Comparison of ENCODE assay signal across 8 mouse cellular contexts in the genomic region with DNA sequence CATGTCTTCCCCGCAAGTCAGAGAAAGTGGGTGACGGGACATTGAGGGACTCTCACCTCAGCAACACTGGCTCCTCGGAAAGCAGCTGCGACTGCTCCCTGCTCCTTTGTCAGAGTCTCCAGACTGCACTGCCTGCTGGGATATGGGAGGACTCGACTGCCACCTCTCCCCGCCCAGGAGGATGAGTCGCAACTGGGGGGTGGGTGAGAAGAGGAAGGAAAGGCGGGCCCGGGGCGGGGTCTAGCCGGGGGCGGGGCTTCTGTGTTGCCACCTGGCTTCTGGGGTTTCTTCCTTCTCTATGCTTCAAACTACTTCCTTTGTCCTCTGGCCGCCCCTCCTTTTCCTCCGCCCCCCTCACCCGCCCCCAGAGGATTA. TPM values are rescaled to one million over a fixed set of nuclear protein-coding genes. Genes with fewer than 3 reads are reported as not detected.
A peak's percentile ranks its signal among the peaks of the same experiment; 100 is the strongest.
DNase-seq lines count a peak whose midpoint lies in the region; ATAC-seq and TF ChIP-seq lines count a peak whose summit lies in the region.

A gene (minus strand): TSS at position 137 of the 375 bp plus-strand sequence.

- in situ Hi-C loops in CH12.LX (cut with MboI; ENCODE audit: low pct_ligation_motif_present, low pct_unique_long_range_greater_than_20kb, low sequenced_read_pairs) = no loop called here

- H3K27me3 ChIP-seq in CH12.LX (replicated peaks) = no peaks in the 10 kb centered on the region
- no peaks in the 10 kb centered on the region for H3K27me3 ChIP-seq in forebrain, embryonic 13.5 days
- H3K27me3 ChIP-seq in liver, postnatal 0 days (ENCODE audit: insufficient read depth, low read length) = no peaks in the 10 kb centered on the region
- no peaks in the 10 kb centered on the region for H3K27me3 ChIP-seq in neural tube, embryonic 14.5 days (ENCODE audit: control insufficient read depth, insufficient read depth, low read length)

- peak within 1 kb of the TSS; percentile 76 for H3K4me2 ChIP-seq in CH12.LX (ENCODE audit: insufficient read depth, low read depth, poor library complexity, severe bottlenecking)
- H3K4me2 ChIP-seq in forebrain, embryonic 13.5 days = peak within 1 kb of the TSS; percentile 62
- peak within 1 kb of the TSS; percentile 75 for H3K4me2 ChIP-seq in liver, postnatal 0 days (ENCODE audit: low read depth, low read length)
- peak within 1 kb of the TSS; percentile 52 for H3K4me2 ChIP-seq in neural tube, embryonic 14.5 days (ENCODE audit: low read depth, low read length)

- no peaks in the 10 kb centered on the region for H3K79me2 ChIP-seq in CH12.LX (replicated peaks; ENCODE audit: control insufficient read depth, extremely low read depth, insufficient read depth, poor library complexity, severe bottlenecking)

- TF ChIP-seq CTCF in CH12.LX (conservative IDR thresholded peaks at IDR 0.05 in 1 of 2, IDR thresholded peaks at IDR 0.05 in 1 of 2; ENCODE audit: low read depth in 2 of 2, low read length in 2 of 2) = no peak
- TF ChIP-seq CTCF in liver, postnatal 0 days (IDR thresholded peaks at IDR 0.05; ENCODE audit: low read depth) = no peak

- peak within 1 kb of the TSS; percentile 64 to 78 (median 71) for H3K4me3 ChIP-seq in CH12.LX (replicated peaks in 1 of 3; ENCODE audit: low read depth in 2 of 3, low read length in 2 of 3, poor library complexity in 1 of 3)
- H3K4me3 ChIP-seq in forebrain, embryonic 13.5 days = peak within 1 kb of the TSS; percentile 58
- peak within 1 kb of the TSS; percentile 70 for H3K4me3 ChIP-seq in liver, postnatal 0 days (ENCODE audit: low read depth, low read length)
- H3K4me3 ChIP-seq in neural tube, embryonic 14.5 days (ENCODE audit: low read depth, low read length) = peak within 1 kb of the TSS; percentile 52

- DNase-seq in CH12.LX (ENCODE audit: extremely low read depth) = peak; percentile 84
- DNase-seq in c-Kit-positive CD71-positive TER-119-negative erythroid progenitor cells, embryonic 14.5 days (ENCODE audit: low read depth) = peak; percentile 63
- peak; percentile 90 for DNase-seq in heart, postnatal 10 days
- DNase-seq in large intestine, adult 2 months (ENCODE audit: low read depth, low spot score) = peak; percentile 54
- peak; percentile 93 for DNase-seq in liver, postnatal 0 days
- DNase-seq in testis, postnatal 10 days (ENCODE audit: low spot score) = peak; percentile 92

- TF ChIP-seq EP300 in CH12.LX (IDR thresholded peaks at IDR 0.05; ENCODE audit: low read length) = no peak
- TF ChIP-seq EP300 in liver, postnatal 0 days (IDR thresholded peaks at IDR 0.05; ENCODE audit: low read depth) = no peak

- no peaks in the 10 kb centered on the region for H3K36me3 ChIP-seq in CH12.LX (replicated peaks in 1 of 2; ENCODE audit: control insufficient read depth in 1 of 2, insufficient read depth in 1 of 2, low read length in 1 of 2)
- H3K36me3 ChIP-seq in forebrain, embryonic 13.5 days (ENCODE audit: poor library complexity, severe bottlenecking) = no peaks in the 10 kb centered on the region
- no peaks in the 10 kb centered on the region for H3K36me3 ChIP-seq in liver, postnatal 0 days (replicated peaks; ENCODE audit: insufficient read depth, low read length)
- H3K36me3 ChIP-seq in neural tube, embryonic 14.5 days (ENCODE audit: control insufficient read depth, insufficient read depth, low read length) = no peaks in the 10 kb centered on the region

- peak within 1 kb of the TSS; percentile 3 for H3K27ac ChIP-seq in CH12.LX (ENCODE audit: insufficient read depth, low read depth)
- H3K27ac ChIP-seq in forebrain, embryonic 13.5 days = peak within 1 kb of the TSS; percentile 76
- peak within 1 kb of the TSS; percentile 80 for H3K27ac ChIP-seq in liver, postnatal 0 days (ENCODE audit: low read depth)
- peak within 1 kb of the TSS; percentile 62 for H3K27ac ChIP-seq in neural tube, embryonic 14.5 days (ENCODE audit: low read depth, low read length)

- TF ChIP-seq POLR2A in CH12.LX (IDR thresholded peaks at IDR 0.05; ENCODE audit: low read depth, low read length) = peak; percentile 72

- dilution Hi-C loops in CH12.LX (cut with MboI; ENCODE audit: extremely low pct_ligation_motif_present, extremely low pct_unique_long_range_greater_than_20kb, low sequenced_read_pairs) = no loop called here

- H3K4me1 ChIP-seq in CH12.LX (ENCODE audit: control insufficient read depth in 1 of 2, insufficient read depth in 2 of 2) = peaks cover 0 to 4% of the 10 kb centered on the region in 2 experiments; a peak in 1 of 4 replicates
- H3K4me1 ChIP-seq in forebrain, embryonic 13.5 days = peaks cover 5% of the 10 kb centered on the region; the same call in 1 of the 2 replicates
- peaks cover 9% of the 10 kb centered on the region; the same call in 1 of the 2 replicates for H3K4me1 ChIP-seq in liver, postnatal 0 days (ENCODE audit: insufficient read depth)
- no peaks in the 10 kb centered on the region for H3K4me1 ChIP-seq in neural tube, embryonic 14.5 days (ENCODE audit: control insufficient read depth, insufficient read depth, low read length)

- intact Hi-C loops in heart, postnatal 10 days (cut with DNase I) = no loop called here

- TF ChIP-seq RAD21 in CH12.LX (IDR thresholded peaks at IDR 0.05; ENCODE audit: low read depth, low read length) = no peak

- no peaks in the 10 kb centered on the region for H3K9me3 ChIP-seq in CH12.LX (replicated peaks; ENCODE audit: low read length)
- no peaks in the 10 kb centered on the region for H3K9me3 ChIP-seq in forebrain, embryonic 13.5 days (replicated peaks)
- no peaks in the 10 kb centered on the region for H3K9me3 ChIP-seq in liver, postnatal 0 days (ENCODE audit: low read length)
- no peaks in the 10 kb centered on the region for H3K9me3 ChIP-seq in neural tube, embryonic 14.5 days (ENCODE audit: control insufficient read depth, low read length)

- peak within 1 kb of the TSS; percentile 63; the same call in 1 of the 2 replicates for H3K9ac ChIP-seq in CH12.LX (ENCODE audit: insufficient read depth, low read depth)
- H3K9ac ChIP-seq in forebrain, embryonic 13.5 days = peak within 1 kb of the TSS; percentile 81
- peak within 1 kb of the TSS; percentile 80 for H3K9ac ChIP-seq in liver, postnatal 0 days (replicated peaks)
- peak within 1 kb of the TSS; percentile 69 for H3K9ac ChIP-seq in neural tube, embryonic 14.5 days (replicated peaks; ENCODE audit: low read depth, low read length)

- ATAC-seq in forebrain, embryonic 13.5 days = peak; percentile 98
- peak; percentile 92 for ATAC-seq in liver, postnatal 0 days
- ATAC-seq in neural tube, embryonic 14.5 days (ENCODE audit: low read depth) = peak; percentile 97

- WGBS in forebrain, embryonic 13.5 days = 16% methylated on average over 13 of the region's 15 CpGs
- 16% methylated on average over 11 of the region's 15 CpGs for WGBS in large intestine, adult 2 months
- WGBS in liver, postnatal 0 days (ENCODE audit: insufficient replicate concordance) = 19% methylated on average over 13 of the region's 15 CpGs
- 8% methylated on average over 8 of the region's 15 CpGs for WGBS in neural tube, embryonic 14.5 days

TF ChIP-seq in CH12.LX, 34 proteins besides CTCF, POLR2A, EP300 and RAD21:
- no peak for TF ChIP-seq MYC (IDR thresholded peaks at IDR 0.05; ENCODE audit: low read depth, low read length)
- 0 out of 2 replicates have a peak, but pooled peaks have one; percentile 35 for TF ChIP-seq ZMIZ1 (IDR thresholded peaks at IDR 0.05; ENCODE audit: low read depth, low read length)
- TF ChIP-seq IRF4 (IDR thresholded peaks at IDR 0.05; ENCODE audit: low read depth, low read length) = 0 out of 2 replicates have a peak, but pooled peaks have one; percentile 17
- TF ChIP-seq TCF12 (IDR thresholded peaks at IDR 0.05; ENCODE audit: low read depth, low read length) = peak; percentile 34; the same call in 1 of the 2 replicates
- TF ChIP-seq MAZ (IDR thresholded peaks at IDR 0.05; ENCODE audit: low read depth, low read length) = 0 out of 2 replicates have a peak, but pooled peaks have one; percentile 25
- no peak for TF ChIP-seq USF1 (IDR thresholded peaks at IDR 0.05; ENCODE audit: low read depth, low read length)
- TF ChIP-seq MEF2A (IDR thresholded peaks at IDR 0.05; ENCODE audit: borderline replicate concordance, low read depth, low read length) = no peak
- TF ChIP-seq ELF1 (IDR thresholded peaks at IDR 0.05; ENCODE audit: low read depth, low read length) = peak; percentile 41; the same call in 1 of the 2 replicates
- TF ChIP-seq SIN3A (IDR thresholded peaks at IDR 0.05; ENCODE audit: low read length) = 0 out of 2 replicates have a peak, but pooled peaks have one; percentile 3
- TF ChIP-seq NELFE (IDR thresholded peaks at IDR 0.05; ENCODE audit: low read depth, low read length) = peak; percentile 53; the same call in 1 of the 2 replicates

RNA-seq across cellular contexts. Expression of the gene that starts here (rescaled TPM):
- total RNA-seq in CH12.LX (2012; rRNA removed) (4.4 and 4.6 TPM in 2 replicates), CH12.LX (2014; rRNA removed) (14.5 and 15.5 TPM in 2 replicates)
- 5.6 and 7.0 TPM in 2 replicates for polyA plus RNA-seq in CH12.LX (2012; ENCODE audit: insufficient read length, low read depth)
- polyA plus RNA-seq in forebrain, embryonic 13.5 days (2015; fragmentation: Nextera tagmentation; extraction: Ambion mirVana) = 58.8 and 62.6 TPM in 2 replicates
- total RNA-seq in heart, postnatal 10 days (2021) = 10 to 100 TPM; 31.7 to 41.2 TPM
- 2.3 and 3.5 TPM in 2 replicates for polyA plus RNA-seq in large intestine, adult 2 months (2012; rRNA removed)
- polyA plus RNA-seq in liver, postnatal 0 days (2015; fragmentation: Nextera tagmentation; extraction: Ambion mirVana) = 19.8 and 21.5 TPM in 2 replicates
- polyA plus RNA-seq in neural tube, embryonic 14.5 days (2014; fragmentation: Nextera tagmentation; extraction: Ambion mirVana) = 41.9 and 55.4 TPM in 2 replicates

Comparison
In these comparisons a context has a peak if more than half of its experiments do, and no peak if none do; other contexts are left out.
1. Peak in every context shown above with its lines: DNase-seq, ATAC-seq, H3K4me3 ChIP-seq and H3K27ac ChIP-seq.
2. H3K27ac ChIP-seq: peak in every context shown above with its lines; median percentile 80 in liver, postnatal 0 days; 76 in forebrain, embryonic 13.5 days; 62 in neural tube, embryonic 14.5 days; 3 in CH12.LX.